Mouse (Mus musculus) adrenal gland, postnatal 4 days (tissue): Measurements from ENCODE around the gene Gm13697. TPM values are rescaled to one million over a fixed set of nuclear protein-coding genes. Genes with fewer than 3 reads are reported as not detected.

Experiments used
- DNase-seq, 2 experiments: peaks; one replicate each; pipeline ENCODE4 v3.0.0; 2021 to 2022; ENCODE audit warnings: low spot score in 2 of 2, mixed read lengths in 2 of 2
- total RNA-seq, 2 experiments: library from RNA; stranded (reverse); gene quantifications; 2 replicates each; pipeline ENCODE4 v1.2.3; 2021

The Gm13697 gene
- total RNA-seq, 2 experiments from 2014 or later = 2.5 to 2.9 TPM

DNA sequence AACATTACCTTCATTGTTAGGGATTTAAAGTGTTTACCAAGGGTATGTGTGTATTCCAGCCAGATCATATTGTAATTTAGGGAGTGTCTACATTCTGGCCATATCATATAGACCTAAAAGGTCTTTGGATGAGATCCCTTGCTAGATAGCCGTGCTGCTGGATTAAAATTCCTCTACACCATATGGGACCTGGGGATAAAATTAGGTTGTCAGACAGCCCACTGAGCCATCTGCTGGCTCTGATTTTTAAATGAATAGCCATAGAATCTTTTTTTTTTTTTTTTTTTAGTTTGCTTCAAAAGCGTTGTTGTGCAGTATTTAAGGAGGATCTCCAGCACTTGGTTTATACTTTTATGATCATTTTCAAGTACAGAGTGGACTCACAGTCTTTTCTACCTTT lies 48.0 kb downstream of the Gm13697 start:
- DNase-seq = no peak

DNA sequence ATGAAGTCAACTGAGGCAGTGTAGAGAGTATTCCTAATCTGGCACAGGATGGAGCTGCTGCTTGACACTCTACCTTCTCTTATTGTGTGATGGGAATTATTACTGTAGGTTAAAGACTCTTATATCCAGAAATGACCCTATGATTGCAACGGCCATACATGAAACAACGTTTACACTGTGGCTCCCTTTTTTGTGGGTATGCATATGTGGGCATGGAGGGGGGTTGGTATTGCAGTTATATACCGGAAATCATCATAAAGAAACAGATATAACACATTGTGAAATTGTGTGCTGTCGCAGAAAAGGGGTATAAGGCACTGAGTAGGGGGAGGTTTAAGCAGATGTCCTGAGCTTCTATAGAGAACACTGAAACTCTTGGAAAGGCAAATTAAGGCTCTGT lies 51.5 kb downstream of the Gm13697 start:
- DNase-seq = no peak

Other genes starting within 250 kb of the Gm13697 start
- 1 to 10 TPM; 7.2 to 7.4 TPM for gene Fam171b, start 172.1 kb upstream of the Gm13697 start, total RNA-seq
- gene Zswim2, start 43.5 kb upstream of the Gm13697 start, total RNA-seq = not detected
- 1 to 10 TPM; 2.5 to 2.9 TPM for gene Gm13698, start 29.1 kb upstream of the Gm13697 start, total RNA-seq
- gene Gm13693, start 23.2 kb upstream of the Gm13697 start, total RNA-seq = 1 to 10 TPM; 2.5 to 2.9 TPM
- gene Gm13695, start 17.4 kb upstream of the Gm13697 start, total RNA-seq = not detected
- gene Gm13696, start 11.6 kb upstream of the Gm13697 start, total RNA-seq = 1 to 10 TPM; 2.5 to 2.9 TPM
- gene Gm13694, start 5.8 kb upstream of the Gm13697 start, total RNA-seq = 1 to 10 TPM; 2.5 to 2.9 TPM
- 1 to 10 TPM; 2.5 to 2.9 TPM for gene Gm13691, start 5.8 kb downstream of the Gm13697 start, total RNA-seq